ENCODE assay signal across 8 mouse cellular contexts in genomic region chr2:70471861-70472620, GRCm38 (mm10). TPM values are rescaled to one million over a fixed set of nuclear protein-coding genes. Genes with fewer than 3 reads are reported as not detected.
DNase-seq lines count a peak whose midpoint lies in the region; ATAC-seq and TF ChIP-seq lines count a peak whose summit lies in the region.

No protein-coding gene starts in this region.

- H3K27ac ChIP-seq in ES-Bruce4 (ENCODE audit: insufficient read depth, low read length), result no peak overlapping the region
- H3K27ac ChIP-seq in forebrain, embryonic 16.5 days (ENCODE audit: low read length), result no peak overlapping the region
- no peak overlapping the region for H3K27ac ChIP-seq in lung, postnatal 0 days (ENCODE audit: low read length)

- ATAC-seq in forebrain, embryonic 16.5 days, result no peak
- no peak for ATAC-seq in lung, postnatal 0 days
- no peak for ATAC-seq in megakaryocyte-erythroid progenitor cell, adult 5-6 weeks (replicated peaks; ENCODE audit: low FRiP score, low TSS enrichment, poor library complexity, severe bottlenecking)

- under 1% methylated on average over 48 of the region's 48 CpGs for WGBS in forebrain, embryonic 16.5 days
- WGBS in lung, postnatal 0 days, result 1% methylated on average over 44 of the region's 48 CpGs

- peaks cover 47% of the 10 kb centered on the region for H3K27me3 ChIP-seq in ES-Bruce4 (ENCODE audit: control insufficient read depth, insufficient read depth, low read length, poor library complexity, severe bottlenecking)
- peaks cover 56% of the 10 kb centered on the region for H3K27me3 ChIP-seq in forebrain, embryonic 16.5 days (replicated peaks; ENCODE audit: control insufficient read depth, insufficient read depth, low read length)
- H3K27me3 ChIP-seq in lung, postnatal 0 days (replicated peaks; ENCODE audit: insufficient read depth, low read length), result peaks cover 17% of the 10 kb centered on the region
- H3K27me3 ChIP-seq in splenic B cell, adult 2 months (ENCODE audit: control insufficient read depth, insufficient read depth, low read length, poor library complexity, severe bottlenecking), result no peaks in the 10 kb centered on the region

- no peak for TF ChIP-seq CTCF in ES-Bruce4 (IDR thresholded peaks at IDR 0.05; ENCODE audit: low read depth, low read length)
- no peak for TF ChIP-seq CTCF in lung, postnatal 0 days (IDR thresholded peaks at IDR 0.05)

- H3K9ac ChIP-seq in ES-Bruce4 (ENCODE audit: low read depth, poor library complexity, severe bottlenecking), result no peak overlapping the region
- peak overlapping the region; percentile 26; the same call in 1 of the 2 replicates for H3K9ac ChIP-seq in forebrain, embryonic 16.5 days (replicated peaks; ENCODE audit: low read depth, low read length)
- H3K9ac ChIP-seq in lung, postnatal 0 days (replicated peaks; ENCODE audit: low read depth), result no peak overlapping the region

- no peak for TF ChIP-seq POLR2A in ES-Bruce4 (IDR thresholded peaks at IDR 0.05; ENCODE audit: insufficient read depth, low read length)

- H3K9me3 ChIP-seq in ES-Bruce4 (replicated peaks; ENCODE audit: control insufficient read depth, insufficient read depth, low read length, poor library complexity, severe bottlenecking), result no peaks in the 10 kb centered on the region
- no peaks in the 10 kb centered on the region for H3K9me3 ChIP-seq in forebrain, embryonic 16.5 days (ENCODE audit: control insufficient read depth, low read length)
- no peaks in the 10 kb centered on the region for H3K9me3 ChIP-seq in lung, postnatal 0 days (ENCODE audit: low read length)

- peak; percentile 28 for DNase-seq in WW6 (ENCODE audit: low read depth, low spot score)
- DNase-seq in kidney, adult 9 months, result peak; percentile 17
- DNase-seq in lung, postnatal 0 days (ENCODE audit: low spot score), result peak; percentile 42
- peak; percentile 5 for DNase-seq in splenic B cell, adult 2 months (ENCODE audit: low read depth, low spot score)
- no peak for DNase-seq in layer of hippocampus, adult 9-11 months

- H3K4me3 ChIP-seq in ES-Bruce4 (ENCODE audit: low read depth, low read length), result peak overlapping the region; percentile 52
- peak overlapping the region; percentile 42 for H3K4me3 ChIP-seq in forebrain, embryonic 16.5 days (replicated peaks; ENCODE audit: low read length)
- peak overlapping the region; percentile 36 for H3K4me3 ChIP-seq in lung, postnatal 0 days (ENCODE audit: low read depth, low read length)

- peaks cover 2% of the 10 kb centered on the region for H3K4me1 ChIP-seq in ES-Bruce4 (ENCODE audit: control insufficient read depth, insufficient read depth, low read length)
- peaks cover 39% of the 10 kb centered on the region for H3K4me1 ChIP-seq in forebrain, embryonic 16.5 days (replicated peaks; ENCODE audit: control insufficient read depth, insufficient read depth, low read length)
- H3K4me1 ChIP-seq in lung, postnatal 0 days (ENCODE audit: insufficient read depth, low read depth, low read length), result 0 out of 2 replicates have a peak, but pooled peaks cover 5% of the 10 kb centered on the region

- H3K4me2 ChIP-seq in forebrain, embryonic 16.5 days (ENCODE audit: low read length), result peak overlapping the region; percentile 72
- H3K4me2 ChIP-seq in lung, postnatal 0 days (replicated peaks; ENCODE audit: low read depth, low read length), result peak overlapping the region; percentile 70

- TF ChIP-seq EP300 in ES-Bruce4 (IDR thresholded peaks at IDR 0.05; ENCODE audit: insufficient read depth, low read depth, low read length), result no peak
- TF ChIP-seq EP300 in lung, postnatal 0 days (IDR thresholded peaks at IDR 0.05), result no peak

- H3K36me3 ChIP-seq in ES-Bruce4 (ENCODE audit: control insufficient read depth, insufficient read depth, low read length, poor library complexity, severe bottlenecking), result no peaks in the 10 kb centered on the region
- no peaks in the 10 kb centered on the region for H3K36me3 ChIP-seq in forebrain, embryonic 16.5 days (ENCODE audit: control insufficient read depth, insufficient read depth)
- no peaks in the 10 kb centered on the region for H3K36me3 ChIP-seq in lung, postnatal 0 days (ENCODE audit: insufficient read depth, low read length)
- H3K36me3 ChIP-seq in splenic B cell, adult 2 months (ENCODE audit: control insufficient read depth, insufficient read depth, low read length, poor library complexity, severe bottlenecking), result no peaks in the 10 kb centered on the region

RNA-seq across cellular contexts. Expression of gene Sp5, which starts 2.7 kb away (rescaled TPM):
- 7.8 and 8.7 TPM in 2 replicates for polyA plus RNA-seq in ES-Bruce4 (2011; ENCODE audit: insufficient read depth, insufficient read length, low read depth, missing spikeins)
- polyA plus RNA-seq in forebrain, embryonic 16.5 days (2015; fragmentation: Nextera tagmentation; extraction: Ambion mirVana), result 1.8 and 2.0 TPM in 2 replicates
- polyA plus RNA-seq in lung, postnatal 0 days (2015; fragmentation: Nextera tagmentation; extraction: Ambion mirVana), result 4.2 and 6.3 TPM in 2 replicates
- not detected in 2 replicates for total RNA-seq in megakaryocyte-erythroid progenitor cell, adult 5-6 weeks (2014; fragmentation: Nextera tagmentation)
- not detected in 2 replicates for total RNA-seq in megakaryocyte-erythroid progenitor cell, adult 5-6 weeks (2017)

RNA-seq across cellular contexts. Expression of gene Erich2, which starts 36.6 kb away (rescaled TPM):
- polyA plus RNA-seq in ES-Bruce4 (2011; ENCODE audit: insufficient read depth, insufficient read length, low read depth, missing spikeins), result 0.79 and 2.6 TPM in 2 replicates
- 1.3 and 2.6 TPM in 2 replicates for polyA plus RNA-seq in forebrain, embryonic 16.5 days (2015; fragmentation: Nextera tagmentation; extraction: Ambion mirVana)
- polyA plus RNA-seq in lung, postnatal 0 days (2015; fragmentation: Nextera tagmentation; extraction: Ambion mirVana), result 16.4 and 19.1 TPM in 2 replicates
- total RNA-seq in megakaryocyte-erythroid progenitor cell, adult 5-6 weeks (2014; fragmentation: Nextera tagmentation), result not detected in 2 replicates
- not detected in 2 replicates for total RNA-seq in megakaryocyte-erythroid progenitor cell, adult 5-6 weeks (2017)
